Mouse (Mus musculus): ENCODE measurements around the gene Tenm2. TPM values are rescaled to one million over a fixed set of nuclear protein-coding genes. Genes with fewer than 3 reads are reported as not detected.

Gene Tenm2
- polyA plus RNA-seq, 1 experiment from 2014 or later, result 2.8 TPM

GRCm38 (mm10) chr11:36758009-36758408 is 477.8 kb downstream of the Tenm2 start:
- no peak overlapping the region for H3K4me3 ChIP-seq (ENCODE audit: low read depth, low read length)
- 83% methylated on average over 3 of the region's 3 CpGs for WGBS

DNA sequence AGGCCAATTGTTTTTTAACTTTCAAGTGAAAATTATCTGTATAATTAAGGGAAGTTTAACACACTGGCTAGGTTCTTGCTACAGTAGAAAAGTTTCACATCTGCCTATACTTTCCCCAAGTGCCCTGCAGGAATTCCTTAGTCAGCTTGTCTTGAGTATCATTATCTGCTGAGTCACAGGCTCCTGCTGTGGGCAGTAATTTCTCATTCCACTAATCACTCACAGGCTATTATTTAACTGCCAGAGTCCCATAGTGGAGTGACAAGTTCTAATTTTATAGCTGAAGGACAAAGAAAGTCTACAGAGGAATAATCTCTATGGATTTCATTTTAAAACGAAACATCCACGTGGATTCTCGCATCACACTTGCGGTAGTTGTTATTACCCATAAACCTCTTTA is 489.5 kb downstream of the Tenm2 start:
- no peaks in the 10 kb centered on the region for H3K27me3 ChIP-seq (ENCODE audit: control insufficient read depth, insufficient read depth, low read length)
- no peaks in the 10 kb centered on the region for H3K36me3 ChIP-seq (ENCODE audit: control insufficient read depth, insufficient read depth, low read length)
- no peak overlapping the region for H3K4me2 ChIP-seq (replicated peaks; ENCODE audit: low read depth, low read length)
- no peaks in the 10 kb centered on the region for H3K9me3 ChIP-seq (ENCODE audit: control insufficient read depth, low read depth, low read length)
- H3K4me3 ChIP-seq (ENCODE audit: low read depth, low read length), result no peak overlapping the region
- ATAC-seq (ENCODE audit: insufficient number of reproducible peaks, insufficient read depth, low FRiP score, low read depth), result no peak
- WGBS, result 82% methylated on average over 4 of the region's 4 CpGs
- H3K4me1 ChIP-seq (ENCODE audit: control insufficient read depth, insufficient read depth, low read length), result no peaks in the 10 kb centered on the region
- no peak overlapping the region for H3K9ac ChIP-seq (replicated peaks; ENCODE audit: low read depth, low read length)
- H3K27ac ChIP-seq (ENCODE audit: low read length), result no peak overlapping the region

More at GRCm38 (mm10) chr11:36758009-36758408, 477.8 kb downstream of the Tenm2 start:
- Histone ChIP-seq H3K9ac (replicated peaks; ENCODE audit: low read depth, low read length) (no peak overlapping the region), H3K27me3 (ENCODE audit: control insufficient read depth, insufficient read depth, low read length) (no peaks in the 10 kb centered on the region), H3K4me1 (ENCODE audit: control insufficient read depth, insufficient read depth, low read length) (no peaks in the 10 kb centered on the region), H3K36me3 (ENCODE audit: control insufficient read depth, insufficient read depth, low read length) (no peaks in the 10 kb centered on the region), H3K27ac (ENCODE audit: low read length) (no peak overlapping the region), H3K4me2 (replicated peaks; ENCODE audit: low read depth, low read length) (no peak overlapping the region), H3K9me3 (ENCODE audit: control insufficient read depth, low read depth, low read length) (no peaks in the 10 kb centered on the region)
- ATAC-seq (ENCODE audit: insufficient number of reproducible peaks, insufficient read depth, low FRiP score, low read depth), result no peak

DNA sequence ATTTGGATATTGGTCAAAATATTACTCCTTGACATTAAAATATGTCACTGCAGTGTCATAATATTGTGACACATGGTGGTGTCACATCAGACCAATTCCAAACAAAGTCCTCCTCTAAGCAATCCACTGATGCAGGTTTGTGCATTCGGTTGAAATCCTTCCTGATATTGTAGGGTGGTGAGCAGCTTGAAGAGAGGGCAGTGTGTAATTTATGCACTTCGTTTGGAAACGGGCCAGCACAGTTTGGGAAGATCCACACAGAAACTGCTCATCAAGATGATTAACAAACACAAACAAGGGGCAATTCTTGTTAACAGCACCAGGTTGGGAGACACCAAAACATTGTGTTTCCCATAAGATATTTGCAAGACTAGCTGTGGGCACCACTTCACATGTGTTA is 508.0 kb downstream of the Tenm2 start:
- no peak overlapping the region for H3K9ac ChIP-seq (replicated peaks; ENCODE audit: low read depth, low read length)
- no peaks in the 10 kb centered on the region for H3K9me3 ChIP-seq (ENCODE audit: control insufficient read depth, low read depth, low read length)
- no peaks in the 10 kb centered on the region for H3K36me3 ChIP-seq (ENCODE audit: control insufficient read depth, insufficient read depth, low read length)
- no peak overlapping the region for H3K27ac ChIP-seq (ENCODE audit: low read length)
- H3K4me2 ChIP-seq (replicated peaks; ENCODE audit: low read depth, low read length), result no peak overlapping the region
- 71% methylated on average over 3 of the region's 3 CpGs for WGBS
- no peak overlapping the region for H3K4me3 ChIP-seq (ENCODE audit: low read depth, low read length)
- no peak for ATAC-seq (ENCODE audit: insufficient number of reproducible peaks, insufficient read depth, low FRiP score, low read depth)
- H3K4me1 ChIP-seq (ENCODE audit: control insufficient read depth, insufficient read depth, low read length), result no peaks in the 10 kb centered on the region
- H3K27me3 ChIP-seq (ENCODE audit: control insufficient read depth, insufficient read depth, low read length), result no peaks in the 10 kb centered on the region

- Histone ChIP-seq H3K9me3 (ENCODE audit: control insufficient read depth, low read depth, low read length) (no peaks in the 10 kb centered on the region), H3K27ac (ENCODE audit: low read length) (no peak overlapping the region), H3K36me3 (ENCODE audit: control insufficient read depth, insufficient read depth, low read length) (no peaks in the 10 kb centered on the region), H3K4me1 (ENCODE audit: control insufficient read depth, insufficient read depth, low read length) (no peaks in the 10 kb centered on the region), H3K27me3 (ENCODE audit: control insufficient read depth, insufficient read depth, low read length) (no peaks in the 10 kb centered on the region), H3K4me2 (replicated peaks; ENCODE audit: low read depth, low read length) (no peak overlapping the region), H3K9ac (replicated peaks; ENCODE audit: low read depth, low read length) (no peak overlapping the region), H3K4me3 (ENCODE audit: low read depth, low read length) (no peak overlapping the region)
- WGBS, result 74% methylated on average over 2 of the region's 2 CpGs
- no peak for ATAC-seq (ENCODE audit: insufficient number of reproducible peaks, insufficient read depth, low FRiP score, low read depth)
These were observed 532.9 kb downstream of the Tenm2 start for GRCm38 (mm10) chr11:36702881-36703280.

GRCm38 (mm10) chr11:36700951-36701350 is 534.8 kb downstream of the Tenm2 start:
- H3K27ac ChIP-seq (ENCODE audit: low read length), result no peak overlapping the region
- no peaks in the 10 kb centered on the region for H3K36me3 ChIP-seq (ENCODE audit: control insufficient read depth, insufficient read depth, low read length)
- H3K4me2 ChIP-seq (replicated peaks; ENCODE audit: low read depth, low read length), result no peak overlapping the region
- H3K9ac ChIP-seq (replicated peaks; ENCODE audit: low read depth, low read length), result no peak overlapping the region
- ATAC-seq (ENCODE audit: insufficient number of reproducible peaks, insufficient read depth, low FRiP score, low read depth), result no peak
- H3K4me3 ChIP-seq (ENCODE audit: low read depth, low read length), result no peak overlapping the region
- WGBS, result 79% methylated on average over 3 of the region's 3 CpGs
- no peaks in the 10 kb centered on the region for H3K4me1 ChIP-seq (ENCODE audit: control insufficient read depth, insufficient read depth, low read length)
- no peaks in the 10 kb centered on the region for H3K9me3 ChIP-seq (ENCODE audit: control insufficient read depth, low read depth, low read length)
- H3K27me3 ChIP-seq (ENCODE audit: control insufficient read depth, insufficient read depth, low read length), result no peaks in the 10 kb centered on the region

DNA sequence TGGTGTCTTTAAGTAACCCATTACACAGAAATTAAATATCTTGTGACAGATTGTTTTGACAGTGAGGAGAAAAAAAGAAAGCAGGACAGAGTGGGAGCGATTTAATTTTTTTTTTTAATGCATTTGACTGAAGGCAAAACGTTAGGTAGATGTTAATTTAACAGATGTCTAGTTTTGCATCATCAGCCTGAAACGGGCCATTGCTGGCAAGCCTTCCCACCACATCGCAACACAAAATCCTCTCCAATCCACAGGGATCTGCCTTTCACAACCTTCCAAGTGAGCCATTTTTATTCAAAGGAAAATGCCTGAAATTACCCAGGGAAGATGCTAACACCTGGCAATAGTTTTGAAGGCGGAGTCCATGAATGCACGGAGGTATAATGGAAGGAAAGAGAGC is 535.6 kb downstream of the Tenm2 start:
- Histone ChIP-seq H3K4me2 (replicated peaks; ENCODE audit: low read depth, low read length) (no peak overlapping the region), H3K4me3 (ENCODE audit: low read depth, low read length) (no peak overlapping the region), H3K4me1 (ENCODE audit: control insufficient read depth, insufficient read depth, low read length) (no peaks in the 10 kb centered on the region), H3K27ac (ENCODE audit: low read length) (no peak overlapping the region), H3K36me3 (ENCODE audit: control insufficient read depth, insufficient read depth, low read length) (no peaks in the 10 kb centered on the region), H3K9ac (replicated peaks; ENCODE audit: low read depth, low read length) (no peak overlapping the region), H3K27me3 (ENCODE audit: control insufficient read depth, insufficient read depth, low read length) (no peaks in the 10 kb centered on the region), H3K9me3 (ENCODE audit: control insufficient read depth, low read depth, low read length) (no peaks in the 10 kb centered on the region)
- ATAC-seq (ENCODE audit: insufficient number of reproducible peaks, insufficient read depth, low FRiP score, low read depth), result no peak
- 77% methylated on average over 6 of the region's 6 CpGs for WGBS

DNA sequence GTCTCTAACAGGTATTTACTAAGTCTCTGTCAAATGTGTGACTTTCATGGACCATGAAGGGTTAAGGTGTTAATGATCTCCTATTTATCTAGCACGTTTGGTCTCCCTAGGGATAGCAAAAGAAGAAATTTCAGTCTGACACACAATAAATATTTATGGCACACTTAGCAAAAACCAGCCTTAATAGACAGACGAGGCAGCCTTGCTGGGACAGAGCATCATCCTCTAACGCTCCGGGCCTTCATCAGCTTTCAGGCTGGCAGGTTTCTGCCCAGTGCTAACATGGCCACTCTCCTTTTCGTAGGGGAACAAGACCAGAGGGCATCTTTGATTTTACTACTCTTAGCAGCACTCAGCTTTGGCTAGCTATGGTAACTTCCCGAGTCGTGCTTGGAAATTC is 537.5 kb downstream of the Tenm2 start:
- Histone ChIP-seq H3K27ac (ENCODE audit: low read length) (no peak overlapping the region), H3K4me3 (ENCODE audit: low read depth, low read length) (no peak overlapping the region), H3K9me3 (ENCODE audit: control insufficient read depth, low read depth, low read length) (no peaks in the 10 kb centered on the region), H3K9ac (replicated peaks; ENCODE audit: low read depth, low read length) (no peak overlapping the region), H3K4me1 (ENCODE audit: control insufficient read depth, insufficient read depth, low read length) (no peaks in the 10 kb centered on the region), H3K27me3 (ENCODE audit: control insufficient read depth, insufficient read depth, low read length) (no peaks in the 10 kb centered on the region), H3K36me3 (ENCODE audit: control insufficient read depth, insufficient read depth, low read length) (no peaks in the 10 kb centered on the region), H3K4me2 (replicated peaks; ENCODE audit: low read depth, low read length) (no peak overlapping the region)
- 71% methylated on average over 7 of the region's 7 CpGs for whole genome bisulfite sequencing
- ATAC-seq (ENCODE audit: insufficient number of reproducible peaks, insufficient read depth, low FRiP score, low read depth), result no peak

DNA sequence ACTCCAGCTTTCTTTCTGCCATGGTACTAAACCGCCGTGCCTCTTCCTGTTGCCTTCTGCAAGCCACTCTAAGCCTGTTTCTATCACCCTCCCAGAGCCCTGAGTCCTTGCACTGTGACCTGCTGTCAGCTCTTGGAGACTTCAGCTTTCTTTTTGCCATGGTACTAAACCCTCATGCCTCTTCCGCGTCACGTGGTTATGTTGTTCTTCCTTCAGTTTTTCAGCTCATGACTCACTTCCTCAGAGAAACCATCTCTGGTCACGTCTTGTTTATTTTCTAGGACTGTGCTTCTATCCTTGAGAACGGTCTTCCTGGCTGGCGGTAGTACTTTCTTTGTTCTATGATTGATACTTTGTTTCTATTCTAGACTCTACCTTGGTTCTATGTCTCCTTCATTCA is 537.9 kb downstream of the Tenm2 start:
- H3K9ac ChIP-seq (replicated peaks; ENCODE audit: low read depth, low read length), result no peak overlapping the region
- no peaks in the 10 kb centered on the region for H3K36me3 ChIP-seq (ENCODE audit: control insufficient read depth, insufficient read depth, low read length)
- 80% methylated on average over 8 of the region's 8 CpGs for WGBS
- no peak overlapping the region for H3K4me2 ChIP-seq (replicated peaks; ENCODE audit: low read depth, low read length)
- H3K27me3 ChIP-seq (ENCODE audit: control insufficient read depth, insufficient read depth, low read length), result no peaks in the 10 kb centered on the region
- no peaks in the 10 kb centered on the region for H3K9me3 ChIP-seq (ENCODE audit: control insufficient read depth, low read depth, low read length)
- no peak overlapping the region for H3K4me3 ChIP-seq (ENCODE audit: low read depth, low read length)
- no peaks in the 10 kb centered on the region for H3K4me1 ChIP-seq (ENCODE audit: control insufficient read depth, insufficient read depth, low read length)
- no peak overlapping the region for H3K27ac ChIP-seq (ENCODE audit: low read length)
- no peak for ATAC-seq (ENCODE audit: insufficient number of reproducible peaks, insufficient read depth, low FRiP score, low read depth)

GRCm38 (mm10) chr11:36697021-36697639 is 538.6 kb downstream of the Tenm2 start:
- Histone ChIP-seq H3K36me3 (ENCODE audit: control insufficient read depth, insufficient read depth, low read length) (no peaks in the 10 kb centered on the region), H3K4me2 (replicated peaks; ENCODE audit: low read depth, low read length) (no peak overlapping the region), H3K27ac (ENCODE audit: low read length) (no peak overlapping the region), H3K4me3 (ENCODE audit: low read depth, low read length) (no peak overlapping the region), H3K9me3 (ENCODE audit: control insufficient read depth, low read depth, low read length) (no peaks in the 10 kb centered on the region), H3K27me3 (ENCODE audit: control insufficient read depth, insufficient read depth, low read length) (no peaks in the 10 kb centered on the region), H3K9ac (replicated peaks; ENCODE audit: low read depth, low read length) (no peak overlapping the region), H3K4me1 (ENCODE audit: control insufficient read depth, insufficient read depth, low read length) (no peaks in the 10 kb centered on the region)
- WGBS, result 29% methylated on average over 10 of the region's 10 CpGs
- no peak for ATAC-seq (ENCODE audit: insufficient number of reproducible peaks, insufficient read depth, low FRiP score, low read depth)

All from stomach, embryonic 14.5 days (tissue).